Mouse (Mus musculus) right cerebral cortex, postnatal 36 days (tissue): ENCODE measurements around the gene Tox2.

Source experiments
- DNase-seq, 2 experiments: peaks; one replicate each; pipeline ENCODE4 v3.0.0; 2022; ENCODE audit warnings: low spot score in 2 of 2, mixed read lengths in 1 of 2

The Tox2 gene

DNA sequence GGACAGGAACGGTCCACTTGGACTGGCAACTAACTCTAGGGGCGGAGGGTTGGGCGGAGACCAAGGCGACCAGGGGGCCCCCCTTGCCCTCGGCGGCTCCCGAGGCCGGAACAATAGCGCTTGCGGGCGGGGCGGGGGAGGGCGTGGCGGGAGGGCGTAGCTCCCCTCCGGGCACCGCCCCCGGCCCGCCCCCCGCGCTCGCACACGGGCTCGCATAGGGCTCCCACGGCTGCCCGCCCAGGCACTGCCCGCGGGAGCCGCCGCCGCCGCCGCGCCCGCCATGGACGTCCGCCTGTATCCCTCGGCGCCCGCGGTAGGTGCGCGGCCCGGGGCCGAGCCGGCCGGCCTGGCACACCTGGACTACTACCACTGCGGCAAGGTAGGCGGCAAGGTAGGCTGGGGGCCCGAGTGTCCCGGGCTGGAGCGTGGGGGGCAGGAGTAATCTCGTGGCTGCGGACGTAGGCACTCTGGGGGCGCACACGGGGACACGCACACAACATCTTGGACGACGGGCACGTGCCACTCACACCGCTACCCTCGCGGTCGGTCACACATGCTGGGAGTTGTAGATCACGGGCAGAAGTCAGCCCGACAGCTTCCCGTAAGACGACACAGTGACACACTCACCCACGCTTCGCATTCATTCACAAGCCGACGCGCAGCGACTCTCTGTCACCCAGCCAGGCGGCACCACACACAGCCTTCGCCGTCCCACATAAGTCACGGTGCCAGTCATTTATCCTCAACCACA, at the start of gene Tox2:
Gene Tox2, plus strand, starts transcription at position 242 of the 751 bp plus-strand sequence.
- DNase-seq: peak; percentile 80 to 84

DNA sequence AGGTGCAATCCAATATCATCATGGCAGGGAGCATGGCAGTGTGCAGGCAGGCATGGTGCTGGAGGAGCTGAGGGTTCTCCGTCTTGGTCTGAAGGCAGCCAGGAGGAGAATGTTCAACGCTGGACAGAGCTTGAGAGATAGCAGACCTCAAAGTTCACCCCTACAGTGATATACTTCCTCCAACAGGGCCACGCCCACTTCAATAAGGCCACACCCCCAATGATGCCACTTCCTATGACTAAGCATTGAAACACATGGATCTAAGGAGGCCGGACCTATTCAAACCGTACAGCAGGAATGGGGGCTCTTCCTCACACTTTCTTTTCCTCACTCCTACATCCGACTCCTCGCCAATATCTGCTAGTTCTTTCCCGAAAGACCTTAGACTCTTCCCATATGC, 48.3 kb upstream of the Tox2 start:
- DNase-seq: no peak

DNA sequence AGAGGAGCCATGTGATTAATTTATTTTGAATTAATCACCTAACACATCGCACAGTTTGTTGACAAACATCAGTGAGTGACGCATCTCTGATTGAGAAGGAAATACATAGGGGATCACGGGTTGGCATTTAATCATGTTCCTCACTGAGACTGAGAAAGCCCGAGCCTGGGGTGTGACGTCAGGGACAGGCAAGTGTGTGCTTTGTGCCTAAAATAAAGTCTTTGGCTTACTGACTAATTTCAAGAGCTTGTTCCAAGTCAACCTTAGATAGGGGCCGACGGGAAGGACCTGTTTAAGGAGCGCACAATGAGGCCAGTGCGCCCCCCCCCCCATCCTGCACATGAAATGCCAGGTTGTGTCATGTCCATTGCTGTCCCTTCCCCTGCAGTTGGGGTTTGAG, 43.9 kb upstream of the Tox2 start:
- peak in 1 of 2 experiments; percentile 28 for DNase-seq

DNA sequence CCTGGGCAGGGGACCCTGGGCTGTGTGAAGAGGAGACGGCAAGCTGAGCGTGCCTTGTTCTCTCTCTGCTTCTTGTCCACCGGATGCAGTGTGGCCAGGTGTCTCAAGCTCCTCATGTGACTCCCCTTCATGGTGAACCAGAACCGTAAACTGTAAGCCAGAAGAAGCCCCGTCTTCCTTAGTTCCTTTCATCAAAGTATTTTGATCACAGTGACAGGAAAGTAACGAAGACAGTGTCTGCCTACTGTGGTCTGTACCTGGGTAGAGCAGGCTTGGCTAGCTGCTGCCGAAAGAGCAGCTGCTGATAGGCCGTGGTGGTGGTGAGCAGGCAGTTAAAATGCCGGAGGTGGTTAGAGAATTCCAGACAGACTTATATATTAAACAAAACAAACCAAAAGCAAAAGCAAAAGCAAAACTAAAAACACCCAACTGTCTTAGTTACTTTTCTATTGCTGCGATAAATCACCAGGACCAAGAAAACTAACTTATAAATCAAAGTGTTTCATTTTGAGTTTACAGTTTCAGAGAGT, 38.4 kb upstream of the Tox2 start:
- DNase-seq: no peak

DNA sequence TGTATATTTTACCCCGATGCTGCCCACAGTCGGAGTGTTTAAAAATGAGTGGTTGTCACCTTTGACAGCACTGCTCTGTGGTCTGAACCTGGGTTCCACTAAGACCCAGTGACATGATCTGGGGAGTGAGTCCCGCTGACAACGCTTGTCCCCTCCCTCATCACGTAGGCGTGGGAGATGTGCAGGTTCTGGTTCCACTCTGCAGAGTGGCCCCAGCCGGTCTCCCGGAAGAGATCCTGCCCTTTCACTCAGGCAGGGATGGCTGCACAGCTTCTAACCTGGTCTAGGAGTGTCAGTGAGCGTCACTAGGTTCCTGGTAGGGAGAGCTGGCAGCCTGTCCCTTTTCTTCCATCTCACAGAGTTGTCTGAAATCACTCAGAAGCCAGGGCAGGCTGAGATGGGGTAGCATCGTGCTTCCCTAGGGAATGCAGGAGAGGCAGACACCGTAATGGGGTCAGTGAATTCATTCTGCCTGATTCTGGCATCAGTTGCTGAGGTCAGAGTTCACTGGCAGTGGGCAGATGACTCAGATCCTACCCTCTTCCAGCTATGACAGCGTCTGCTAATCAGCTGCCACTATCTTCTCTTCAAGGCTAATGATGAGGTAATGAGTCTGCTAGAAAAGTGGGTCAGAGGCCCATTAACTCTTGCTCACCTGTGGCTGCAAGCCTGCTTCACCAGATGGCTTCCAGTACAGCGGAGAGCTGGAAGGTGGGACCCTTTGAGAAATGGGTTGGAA, 36.7 kb upstream of the Tox2 start:
- no peak for DNase-seq

DNA sequence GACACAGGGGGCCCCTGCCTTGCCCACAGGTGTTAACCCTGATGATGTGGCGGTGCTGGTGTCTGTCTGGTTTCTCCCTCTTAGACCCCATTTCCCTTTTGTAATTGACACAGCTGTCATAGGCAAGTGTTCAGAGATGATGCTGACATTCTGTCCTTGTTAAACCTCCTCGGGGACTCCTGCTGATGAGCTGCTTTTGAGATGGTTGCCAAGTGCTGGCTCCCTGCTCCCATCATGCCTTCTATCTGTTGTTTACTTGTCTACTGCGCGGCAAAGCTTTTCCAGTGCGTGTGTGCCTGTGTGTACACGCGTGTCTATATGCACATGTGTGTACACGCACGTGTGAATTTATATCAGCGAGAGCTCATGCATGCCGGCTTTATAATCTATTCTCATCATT, 31.0 kb upstream of the Tox2 start:
- no peak for DNase-seq

DNA sequence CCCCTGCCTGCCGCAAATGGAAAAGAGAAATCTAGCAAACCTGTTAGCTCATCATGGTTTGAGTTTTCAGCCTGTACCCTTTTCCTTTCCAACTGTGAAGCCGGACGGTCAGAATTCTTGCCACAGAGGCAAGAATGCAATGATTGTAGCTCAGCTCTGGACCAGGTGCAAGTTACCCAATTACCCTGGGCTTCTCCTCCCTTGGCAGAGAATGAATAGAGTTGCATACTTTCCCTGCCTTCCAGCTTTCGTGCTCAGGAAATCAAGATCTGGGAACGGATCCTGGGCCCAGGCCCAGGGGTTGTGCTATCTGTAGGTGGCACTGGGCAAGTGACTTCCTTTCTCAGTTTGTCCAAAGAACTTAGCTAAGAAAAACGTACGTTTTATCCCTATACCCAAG, 28.9 kb upstream of the Tox2 start:
- DNase-seq: no peak

DNA sequence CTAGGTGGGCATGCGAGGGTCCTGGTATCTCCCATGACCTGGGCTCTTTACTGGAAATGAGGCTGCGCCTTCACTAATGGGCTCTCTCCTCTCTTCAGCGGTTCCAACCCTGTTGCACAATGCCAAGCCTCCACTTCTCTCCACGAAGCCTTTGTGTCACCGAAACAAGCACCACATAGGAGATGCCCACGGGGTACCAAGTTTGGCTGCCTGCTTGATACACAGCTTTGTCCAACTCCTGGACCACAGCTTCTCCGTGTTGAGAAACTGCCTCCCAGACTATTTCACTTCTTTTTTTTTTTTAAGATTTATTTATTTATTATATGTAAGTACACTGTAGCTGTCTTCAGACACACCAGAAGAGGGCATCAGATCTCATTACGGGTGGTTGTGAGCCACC, 27.1 kb upstream of the Tox2 start:
- DNase-seq: no peak

DNA sequence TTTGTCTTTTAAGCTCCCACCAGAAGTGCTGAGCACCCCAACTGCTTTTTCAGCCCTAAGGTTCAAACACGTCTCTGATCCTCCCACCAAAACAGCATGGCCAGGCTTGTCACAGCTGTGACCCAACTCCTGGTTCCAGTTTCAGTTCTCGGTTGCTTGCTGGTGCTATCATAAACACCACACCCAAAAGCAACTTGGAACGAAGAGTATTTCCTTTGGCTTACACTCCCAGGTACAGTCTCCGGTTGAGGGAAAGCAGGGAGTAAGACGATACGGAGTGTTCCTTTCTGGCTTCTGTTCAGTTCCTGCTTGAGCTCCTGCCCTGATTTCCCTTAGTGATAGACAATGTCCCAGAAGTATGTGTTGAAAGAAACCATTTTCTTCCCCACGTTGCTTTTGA, 26.4 kb upstream of the Tox2 start:
- no peak for DNase-seq

DNA sequence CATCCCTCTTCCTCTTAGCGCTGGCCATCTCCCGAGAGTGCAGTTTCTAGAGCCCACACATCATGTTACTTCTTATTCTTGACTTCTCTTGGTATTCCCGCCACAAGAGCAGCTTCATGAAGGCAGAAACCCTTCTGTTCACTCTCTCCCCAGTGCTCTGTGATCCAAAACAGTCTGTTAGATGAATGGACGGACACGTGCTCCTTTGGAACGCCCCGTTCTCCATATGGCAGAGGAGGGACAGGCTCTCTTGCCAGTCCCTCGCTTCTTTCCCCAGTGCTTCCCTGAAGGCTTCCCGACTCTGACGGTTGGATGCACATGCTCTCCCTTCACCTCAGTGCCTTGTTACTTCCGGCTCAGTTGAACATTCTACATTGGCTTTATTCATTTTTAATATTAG, 15.4 kb upstream of the Tox2 start:
- DNase-seq: peak in 1 of 2 experiments; percentile 28

DNA sequence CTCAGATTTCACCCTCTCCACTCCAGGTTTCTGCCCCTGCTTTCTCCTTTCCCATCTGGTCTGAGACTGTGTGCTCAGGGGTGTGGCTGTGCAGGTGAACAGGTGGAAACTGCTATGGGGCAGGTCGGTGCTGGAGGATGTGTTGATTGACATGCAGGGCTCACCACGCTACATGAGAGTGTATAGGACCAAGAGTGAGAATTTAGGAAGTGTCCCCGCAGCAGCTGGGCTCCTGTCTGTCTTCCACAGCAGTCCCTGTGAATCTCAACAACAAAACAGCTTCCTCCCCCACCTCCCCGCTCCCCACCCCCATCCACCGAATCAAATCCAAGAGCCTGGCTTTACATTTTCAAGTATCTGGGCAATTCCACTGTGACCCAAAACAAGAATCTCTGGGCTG, 13.3 kb upstream of the Tox2 start:
- no peak for DNase-seq

DNA sequence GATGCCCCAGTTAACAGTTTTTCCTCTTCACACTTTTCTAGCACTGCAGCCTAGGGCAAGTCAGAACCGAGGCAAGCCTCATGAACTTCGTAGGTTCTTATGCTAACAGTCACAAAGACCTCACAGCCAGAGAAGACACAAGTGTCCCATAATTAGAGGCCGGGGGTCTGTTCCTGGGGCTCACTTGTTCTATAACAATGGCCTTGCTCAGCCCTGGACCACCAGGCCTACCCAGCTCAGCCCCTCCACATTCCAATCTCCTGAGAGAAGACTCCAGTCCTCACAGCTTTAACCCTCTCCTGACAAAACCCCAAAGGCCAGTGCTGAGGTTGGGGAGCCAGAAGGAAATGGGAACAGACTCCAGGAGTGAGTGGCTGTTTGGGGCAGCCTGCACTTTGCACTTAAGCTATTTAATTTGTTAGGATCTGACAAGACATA, 12.9 kb upstream of the Tox2 start:
- no peak for DNase-seq

DNA sequence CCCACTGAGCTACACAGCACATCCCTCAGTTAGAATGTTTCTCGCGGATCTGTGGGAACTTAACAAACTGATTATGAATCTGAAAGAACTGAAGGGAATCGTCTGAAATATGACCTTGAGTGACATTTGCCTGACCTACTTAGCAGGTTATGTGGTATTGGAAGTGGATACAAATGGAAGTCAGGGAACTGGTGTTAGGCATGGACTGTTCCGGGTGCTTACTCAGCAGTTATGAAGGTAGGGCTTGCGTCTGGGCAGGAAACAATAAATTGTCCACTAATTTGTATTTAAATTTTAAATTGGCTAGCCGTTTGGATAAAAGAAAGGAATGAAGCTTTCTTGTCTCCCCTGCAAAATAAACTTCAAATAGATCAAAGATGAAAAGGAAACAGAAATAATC, 10.4 kb upstream of the Tox2 start:
- DNase-seq: no peak

DNA sequence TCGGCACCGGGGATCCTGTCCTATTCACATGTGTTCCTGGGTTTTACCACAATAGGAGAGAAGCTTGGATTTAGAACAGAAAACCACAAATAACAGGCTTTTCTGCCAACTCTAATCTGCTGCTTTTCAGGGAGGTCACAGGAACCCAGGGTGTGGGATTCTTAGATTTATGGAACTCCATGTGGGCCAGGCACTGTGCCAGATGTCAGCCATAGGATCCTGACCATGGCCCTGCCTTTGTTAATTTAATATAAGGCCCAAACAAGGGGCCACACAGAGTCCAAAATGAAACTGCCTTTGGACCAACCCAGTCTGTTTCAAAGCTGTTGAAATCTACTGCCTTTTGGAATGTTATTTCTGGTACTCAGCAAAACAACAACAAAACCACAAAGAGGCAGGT, 8.9 kb upstream of the Tox2 start:
- DNase-seq: no peak

DNA sequence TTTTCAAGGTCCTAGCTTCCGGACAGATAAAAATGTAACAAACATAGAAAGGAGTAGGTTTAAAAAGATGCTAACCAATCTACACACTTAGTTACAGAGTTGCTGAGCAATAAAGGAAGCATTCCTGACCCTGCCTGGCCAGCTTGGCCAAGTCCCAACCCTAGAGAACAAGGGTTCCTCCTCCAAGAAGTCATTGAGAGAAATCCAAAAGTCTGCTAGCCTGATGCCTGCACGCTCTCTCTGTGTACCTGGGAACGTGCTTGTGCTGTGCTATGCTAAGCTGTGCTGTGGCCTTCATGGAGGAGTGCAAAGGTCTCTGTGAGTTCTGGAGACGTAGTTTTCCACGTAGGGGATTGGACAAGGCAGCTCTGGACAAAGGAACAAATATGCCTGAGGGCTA, 8.4 kb upstream of the Tox2 start:
- DNase-seq: no peak

DNA sequence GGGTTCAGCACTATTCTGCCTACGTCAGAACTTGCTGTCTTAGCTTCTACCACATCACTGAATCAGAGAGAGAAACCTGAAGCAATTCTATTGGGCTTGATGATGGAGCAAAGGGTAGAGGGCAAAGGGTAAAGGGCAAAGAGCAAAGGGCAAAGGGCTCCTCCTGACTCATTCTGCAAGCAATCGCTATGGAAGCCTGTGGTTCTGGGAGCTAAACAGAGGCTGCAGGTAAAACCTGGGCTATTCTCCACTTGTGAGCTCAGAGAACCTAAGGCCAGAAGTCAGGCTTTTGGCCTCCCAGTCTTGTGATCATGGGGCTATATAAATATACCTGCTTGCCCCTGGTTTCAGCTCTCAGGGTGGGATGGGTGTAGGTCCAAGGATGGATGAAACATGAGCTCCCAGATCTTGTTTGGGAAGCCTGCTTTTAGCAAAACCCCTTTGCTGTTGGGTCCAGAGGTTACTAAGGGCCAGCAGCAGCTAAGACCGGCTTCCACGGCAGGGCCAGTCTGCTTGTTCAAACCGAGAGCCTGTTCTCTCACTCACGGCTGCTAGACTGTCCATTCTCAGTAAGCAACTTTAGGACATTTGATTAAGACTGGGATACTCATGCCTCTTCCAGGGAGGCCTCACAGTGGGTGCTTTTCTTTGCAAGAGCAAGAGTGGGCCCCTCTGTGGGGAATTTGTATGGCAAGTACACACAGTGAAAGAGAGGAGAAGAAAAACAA, 7.7 kb upstream of the Tox2 start:
- DNase-seq: no peak

DNA sequence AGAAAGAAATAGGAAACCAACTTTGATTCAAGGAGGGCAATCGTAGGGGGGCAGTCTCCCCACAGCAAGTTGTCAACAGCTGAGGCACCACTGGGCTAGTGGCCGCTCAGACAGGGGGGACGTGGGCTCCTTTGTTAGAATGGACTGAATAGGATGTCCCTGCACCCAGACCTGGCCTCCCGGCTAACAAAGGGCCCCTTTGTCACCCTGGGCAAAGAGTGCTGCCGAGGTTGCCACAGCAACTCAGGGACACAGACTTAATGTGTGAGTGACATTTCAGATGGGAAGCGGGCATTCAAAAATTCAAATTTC, 7.1 kb upstream of the Tox2 start:
- no peak for DNase-seq

DNA sequence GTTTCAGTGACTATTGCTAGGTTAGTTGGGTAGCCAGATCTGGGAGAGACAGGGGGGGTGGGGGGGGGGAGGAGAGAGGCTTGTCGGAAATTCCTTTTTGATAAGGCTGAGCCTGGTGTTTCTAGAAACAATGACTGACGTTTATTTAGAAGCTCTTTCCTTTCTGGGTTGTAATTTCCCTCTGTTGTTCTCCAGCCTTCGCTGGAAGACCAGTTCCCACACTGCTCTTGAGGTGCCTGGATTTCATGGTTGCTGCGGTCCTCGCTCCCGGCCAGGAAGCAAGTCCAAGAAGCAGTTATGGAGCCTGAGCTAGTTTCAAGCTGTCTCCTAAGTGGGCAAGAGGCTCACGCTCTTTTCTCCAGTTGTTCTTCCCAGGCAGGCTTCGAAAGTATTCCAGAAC, 1.0 kb upstream of the Tox2 start:
- no peak for DNase-seq

DNA sequence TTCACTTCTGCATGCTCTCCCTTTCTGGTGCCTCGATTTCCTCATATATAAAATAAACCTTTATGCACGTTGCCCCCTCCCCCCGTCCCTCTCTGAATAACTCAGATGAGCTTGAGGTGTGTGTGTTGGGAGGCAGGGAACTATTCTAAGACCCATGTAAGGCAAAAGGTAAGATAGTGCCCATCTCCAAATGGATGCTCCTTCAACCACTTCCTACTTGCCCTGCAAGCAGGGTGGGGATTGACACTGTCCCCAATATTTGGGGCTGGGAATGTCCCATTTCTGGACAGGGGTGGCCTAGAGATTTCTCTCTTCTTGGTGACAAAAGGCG, 407 bp upstream of the Tox2 start:
- DNase-seq: no peak

DNA sequence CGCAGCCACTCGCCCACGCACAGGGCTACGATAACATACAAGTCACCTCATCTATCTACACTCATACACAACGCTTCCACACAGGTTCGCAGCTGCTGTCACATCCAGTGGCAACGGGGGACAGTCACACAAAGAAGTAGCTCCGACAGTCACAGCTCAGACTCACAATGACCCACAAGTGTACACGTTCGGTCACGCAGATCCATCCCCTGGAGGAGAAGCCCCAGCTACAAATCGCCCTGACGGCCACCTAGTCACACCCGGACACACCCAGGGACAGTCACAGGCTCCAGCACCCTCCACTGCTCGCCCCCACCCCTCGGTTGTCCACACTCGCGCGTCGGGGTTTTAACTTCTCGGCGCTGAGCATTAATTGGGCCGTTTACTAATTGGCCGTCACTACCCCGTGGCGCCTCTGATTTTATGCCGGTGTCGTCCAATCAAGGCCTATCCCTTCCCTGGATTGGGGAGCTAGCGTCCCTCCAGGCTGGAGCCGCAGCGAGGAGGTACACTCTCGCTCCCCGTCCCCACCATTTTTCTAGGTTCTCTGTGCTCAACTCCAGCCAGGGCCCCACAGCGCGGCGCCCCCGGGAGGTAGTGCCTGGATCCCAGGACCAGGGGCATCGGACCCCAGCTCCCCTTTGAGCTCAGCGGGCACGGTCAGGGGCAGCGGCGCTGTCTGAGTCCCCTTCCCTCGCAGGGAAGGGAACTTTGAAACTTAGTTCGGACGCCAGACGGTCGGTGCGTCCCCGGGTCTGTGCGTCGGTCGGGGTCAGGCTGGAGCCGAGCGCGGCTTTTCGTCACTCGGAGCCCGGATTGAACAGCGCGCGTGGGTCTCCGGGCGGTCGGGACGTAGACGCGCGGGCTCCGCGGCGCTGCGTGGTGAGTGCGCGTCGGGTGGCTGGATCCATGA, 966 bp downstream of the Tox2 start:
- no peak for DNase-seq

DNA sequence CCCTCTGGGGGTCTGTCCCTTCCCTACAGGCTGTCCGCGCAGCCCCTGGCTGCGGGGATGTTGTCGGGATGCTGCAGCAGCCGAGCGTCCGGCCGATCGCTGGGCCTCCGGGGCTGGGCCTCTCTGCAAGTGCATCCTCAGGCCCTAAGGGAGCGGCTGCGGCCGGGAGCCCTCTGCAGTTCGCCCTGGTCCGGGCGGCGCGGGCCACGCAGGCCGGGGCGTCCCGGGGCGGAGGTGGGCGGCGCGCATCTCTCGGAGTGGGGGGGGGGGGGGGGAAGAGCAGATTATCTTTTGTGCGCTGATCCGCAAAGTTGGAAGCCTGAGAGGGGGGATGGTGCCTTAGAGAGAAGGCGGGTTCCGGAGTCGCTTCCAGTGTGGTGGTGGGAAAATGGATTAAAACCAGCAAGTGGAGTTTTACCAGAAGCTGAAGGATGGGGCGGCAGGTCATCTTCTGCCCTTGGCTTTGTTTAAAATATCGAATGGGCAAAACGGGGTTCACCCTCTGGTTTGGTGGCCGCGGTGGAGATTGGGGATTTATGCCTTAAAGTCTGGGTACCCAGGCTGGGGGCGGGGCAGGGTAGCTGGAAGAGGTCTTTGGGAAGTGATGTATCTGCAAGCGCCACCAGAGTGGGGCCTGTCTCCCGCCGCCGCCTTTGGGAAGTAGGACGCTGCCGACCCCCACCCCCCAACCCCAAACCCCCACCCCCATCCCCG, 1.8 kb downstream of the Tox2 start:
- DNase-seq: no peak
